Mouse (Mus musculus): ENCODE data around the gene Rasl12. TPM values are rescaled to one million over a fixed set of nuclear protein-coding genes. Genes with fewer than 3 reads are reported as not detected.

The Rasl12 gene
- polyA plus RNA-seq, 1 experiment, result 7.8 TPM

GRCm38 (mm10) chr9:65363684-65364083, 34.6 kb upstream of the Rasl12 start:
- no peak for DNase-seq
- Histone ChIP-seq H3K4me1 (replicated peaks; ENCODE audit: control insufficient read depth, insufficient read depth, low read length) (no peaks in the 10 kb centered on the region), H3K27ac (ENCODE audit: control insufficient read depth, insufficient read depth, low read length) (no peak overlapping the region), H3K27me3 (ENCODE audit: control insufficient read depth, insufficient read depth, low read length) (no peaks in the 10 kb centered on the region), H3K4me3 (ENCODE audit: control insufficient read depth, insufficient read depth, low read length) (no peak overlapping the region), H3K36me3 (ENCODE audit: control insufficient read depth, insufficient read depth, low read length) (peaks cover 24% of the 10 kb centered on the region)
- TF ChIP-seq POLR2A (IDR thresholded peaks at IDR 0.05; ENCODE audit: control insufficient read depth, extremely low read depth, insufficient read depth, low read length, poor library complexity) (no peak), CTCF (IDR thresholded peaks at IDR 0.05; ENCODE audit: borderline replicate concordance, control insufficient read depth, extremely low read depth, insufficient read depth, low read length, poor library complexity) (no peak)
- WGBS, result 93% methylated on average over 9 of the region's 9 CpGs

- Histone ChIP-seq H3K4me1 (replicated peaks; ENCODE audit: control insufficient read depth, insufficient read depth, low read length) (no peaks in the 10 kb centered on the region), H3K4me3 (ENCODE audit: control insufficient read depth, insufficient read depth, low read length) (no peak overlapping the region), H3K27me3 (ENCODE audit: control insufficient read depth, insufficient read depth, low read length) (no peaks in the 10 kb centered on the region), H3K36me3 (ENCODE audit: control insufficient read depth, insufficient read depth, low read length) (peaks cover 7% of the 10 kb centered on the region), H3K27ac (ENCODE audit: control insufficient read depth, insufficient read depth, low read length) (no peak overlapping the region)
- no peak for DNase-seq
- 94% methylated on average over 7 of the region's 7 CpGs for WGBS
- TF ChIP-seq CTCF (IDR thresholded peaks at IDR 0.05; ENCODE audit: borderline replicate concordance, control insufficient read depth, extremely low read depth, insufficient read depth, low read length, poor library complexity), result no peak
- TF ChIP-seq POLR2A (IDR thresholded peaks at IDR 0.05; ENCODE audit: control insufficient read depth, extremely low read depth, insufficient read depth, low read length, poor library complexity), result no peak
These were observed 32.6 kb upstream of the Rasl12 start for GRCm38 (mm10) chr9:65365721-65366120.

- DNase-seq, result no peak
- H3K4me3 ChIP-seq (ENCODE audit: control insufficient read depth, insufficient read depth, low read length), result no peak overlapping the region
These were observed 26.6 kb upstream of the Rasl12 start for GRCm38 (mm10) chr9:65371756-65372155.

GRCm38 (mm10) chr9:65372449-65372848, 25.9 kb upstream of the Rasl12 start:
- WGBS, result 58% methylated on average over 4 of the region's 4 CpGs
- TF ChIP-seq CTCF (IDR thresholded peaks at IDR 0.05; ENCODE audit: borderline replicate concordance, control insufficient read depth, extremely low read depth, insufficient read depth, low read length, poor library complexity) (no peak), POLR2A (IDR thresholded peaks at IDR 0.05; ENCODE audit: control insufficient read depth, extremely low read depth, insufficient read depth, low read length, poor library complexity) (no peak)
- Histone ChIP-seq H3K4me1 (replicated peaks; ENCODE audit: control insufficient read depth, insufficient read depth, low read length) (peaks cover 10% of the 10 kb centered on the region), H3K27ac (ENCODE audit: control insufficient read depth, insufficient read depth, low read length) (no peak overlapping the region), H3K27me3 (ENCODE audit: control insufficient read depth, insufficient read depth, low read length) (no peaks in the 10 kb centered on the region), H3K36me3 (ENCODE audit: control insufficient read depth, insufficient read depth, low read length) (no peaks in the 10 kb centered on the region), H3K4me3 (ENCODE audit: control insufficient read depth, insufficient read depth, low read length) (no peak overlapping the region)
- DNase-seq, result peak; percentile 49

More at GRCm38 (mm10) chr9:65371756-65372155, 26.6 kb upstream of the Rasl12 start:
- Histone ChIP-seq H3K4me1 (replicated peaks; ENCODE audit: control insufficient read depth, insufficient read depth, low read length) (peaks cover 10% of the 10 kb centered on the region), H3K27ac (ENCODE audit: control insufficient read depth, insufficient read depth, low read length) (no peak overlapping the region), H3K36me3 (ENCODE audit: control insufficient read depth, insufficient read depth, low read length) (no peaks in the 10 kb centered on the region), H3K27me3 (ENCODE audit: control insufficient read depth, insufficient read depth, low read length) (no peaks in the 10 kb centered on the region)
- WGBS, result 96% methylated on average over 24 of the region's 24 CpGs
- TF ChIP-seq POLR2A (IDR thresholded peaks at IDR 0.05; ENCODE audit: control insufficient read depth, extremely low read depth, insufficient read depth, low read length, poor library complexity) (no peak), CTCF (IDR thresholded peaks at IDR 0.05; ENCODE audit: borderline replicate concordance, control insufficient read depth, extremely low read depth, insufficient read depth, low read length, poor library complexity) (no peak)

- no peak overlapping the region for H3K27ac ChIP-seq (ENCODE audit: control insufficient read depth, insufficient read depth, low read length)
- no peak for DNase-seq
These were observed 23.7 kb upstream of the Rasl12 start for GRCm38 (mm10) chr9:65374468-65375162.

GRCm38 (mm10) chr9:65375163-65375934, 23.0 kb upstream of the Rasl12 start:
- no peaks in the 10 kb centered on the region for H3K27me3 ChIP-seq (ENCODE audit: control insufficient read depth, insufficient read depth, low read length)
- H3K4me3 ChIP-seq (ENCODE audit: control insufficient read depth, insufficient read depth, low read length), result no peak overlapping the region
- no peak overlapping the region for H3K27ac ChIP-seq (ENCODE audit: control insufficient read depth, insufficient read depth, low read length)
- WGBS, result 90% methylated on average over 9 of the region's 9 CpGs
- TF ChIP-seq POLR2A (IDR thresholded peaks at IDR 0.05; ENCODE audit: control insufficient read depth, extremely low read depth, insufficient read depth, low read length, poor library complexity), result no peak
- no peak for TF ChIP-seq CTCF (IDR thresholded peaks at IDR 0.05; ENCODE audit: borderline replicate concordance, control insufficient read depth, extremely low read depth, insufficient read depth, low read length, poor library complexity)
- no peaks in the 10 kb centered on the region for H3K36me3 ChIP-seq (ENCODE audit: control insufficient read depth, insufficient read depth, low read length)
- H3K4me1 ChIP-seq (replicated peaks; ENCODE audit: control insufficient read depth, insufficient read depth, low read length), result peaks cover 10% of the 10 kb centered on the region
- no peak for DNase-seq

More at GRCm38 (mm10) chr9:65374468-65375162, 23.7 kb upstream of the Rasl12 start:
- no peak for TF ChIP-seq POLR2A (IDR thresholded peaks at IDR 0.05; ENCODE audit: control insufficient read depth, extremely low read depth, insufficient read depth, low read length, poor library complexity)
- TF ChIP-seq CTCF (IDR thresholded peaks at IDR 0.05; ENCODE audit: borderline replicate concordance, control insufficient read depth, extremely low read depth, insufficient read depth, low read length, poor library complexity), result no peak
- H3K4me1 ChIP-seq (replicated peaks; ENCODE audit: control insufficient read depth, insufficient read depth, low read length), result peaks cover 10% of the 10 kb centered on the region
- no peak overlapping the region for H3K4me3 ChIP-seq (ENCODE audit: control insufficient read depth, insufficient read depth, low read length)
- 93% methylated on average over 5 of the region's 5 CpGs for WGBS
- H3K27me3 ChIP-seq (ENCODE audit: control insufficient read depth, insufficient read depth, low read length), result no peaks in the 10 kb centered on the region
- H3K36me3 ChIP-seq (ENCODE audit: control insufficient read depth, insufficient read depth, low read length), result no peaks in the 10 kb centered on the region
